1 mouse cellular context compared by ENCODE assay signal in the genomic region with DNA sequence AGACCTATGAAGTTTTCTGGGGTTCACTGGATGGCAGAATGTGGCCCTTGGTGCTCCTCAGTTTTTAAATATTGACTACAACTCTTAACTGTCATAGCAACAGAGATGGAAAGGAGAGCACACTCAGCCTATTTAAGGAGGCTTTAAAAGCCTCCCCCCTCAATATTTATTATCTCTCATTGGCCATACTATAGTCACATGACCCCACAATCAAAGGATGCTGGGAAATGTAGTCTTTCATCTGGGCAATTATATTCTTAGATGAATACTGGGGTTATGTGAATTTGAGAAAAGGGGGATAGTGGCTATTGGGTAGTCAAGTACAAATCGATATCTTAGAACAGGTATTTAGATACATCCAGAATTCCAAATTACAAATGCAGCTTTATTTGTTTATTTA.
A peak's percentile ranks its signal among the peaks of the same experiment; 100 is the strongest.
TF ChIP-seq lines count a peak whose summit lies in the region.

No protein-coding gene starts in this region.

TF ChIP-seq in ES-E14, 5 proteins besides CTCF, POLR2A, EP300 and RAD21:
- peak; percentile 88 for TF ChIP-seq HCFC1 (IDR thresholded peaks at IDR 0.05; ENCODE audit: borderline replicate concordance, insufficient read depth, low read length)
- no peak for TF ChIP-seq MAFK (IDR thresholded peaks at IDR 0.05; ENCODE audit: insufficient read depth, low read depth, low read length)
- TF ChIP-seq ZNF384 (IDR thresholded peaks at IDR 0.05; ENCODE audit: low read depth, low read length): no peak
TF ChIP-seq in ES-E14: peak in this region for 1.
